Mouse (Mus musculus): ENCODE results near the gene Sgpp2.

Gene Sgpp2

GRCm38 (mm10) chr1:78414421-78414820 lies 104.3 kb downstream of the Sgpp2 start:
- no peak for DNase-seq

DNA sequence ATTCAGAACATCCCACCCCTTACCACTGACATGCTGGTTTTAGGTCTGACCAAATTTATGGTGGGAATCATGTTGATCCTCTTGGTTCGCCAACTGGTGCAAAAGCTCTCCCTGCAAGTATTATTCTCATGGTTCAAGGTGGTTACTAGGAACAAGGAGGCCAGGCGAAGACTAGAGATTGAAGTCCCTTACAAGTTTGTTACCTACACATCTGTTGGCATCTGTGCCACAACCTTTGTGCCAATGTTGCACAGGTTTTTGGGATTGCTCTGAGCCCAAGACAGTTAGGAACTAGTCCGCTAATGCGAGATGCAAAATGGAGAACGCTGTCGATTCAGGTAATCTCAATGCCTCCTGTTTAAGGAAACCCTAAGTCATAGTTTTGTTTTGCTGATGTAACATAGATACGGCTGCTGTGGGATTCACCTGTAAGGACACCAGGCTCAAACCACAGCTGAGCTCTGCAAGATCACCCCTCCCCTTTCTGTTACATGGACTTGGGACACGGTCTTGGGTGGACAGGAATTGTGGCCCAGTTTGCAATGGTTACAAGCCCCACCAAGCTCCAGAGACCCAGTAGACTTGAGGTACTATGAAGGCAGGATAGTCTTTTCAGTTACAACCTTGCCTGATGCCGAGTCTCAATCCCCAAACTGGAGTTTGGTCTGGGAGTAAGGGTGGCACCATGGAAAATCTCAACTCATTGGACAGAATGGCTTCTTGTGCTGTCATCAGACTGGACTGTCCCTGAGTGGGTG lies 107.2 kb downstream of the Sgpp2 start:
- DNase-seq, result no peak

DNA sequence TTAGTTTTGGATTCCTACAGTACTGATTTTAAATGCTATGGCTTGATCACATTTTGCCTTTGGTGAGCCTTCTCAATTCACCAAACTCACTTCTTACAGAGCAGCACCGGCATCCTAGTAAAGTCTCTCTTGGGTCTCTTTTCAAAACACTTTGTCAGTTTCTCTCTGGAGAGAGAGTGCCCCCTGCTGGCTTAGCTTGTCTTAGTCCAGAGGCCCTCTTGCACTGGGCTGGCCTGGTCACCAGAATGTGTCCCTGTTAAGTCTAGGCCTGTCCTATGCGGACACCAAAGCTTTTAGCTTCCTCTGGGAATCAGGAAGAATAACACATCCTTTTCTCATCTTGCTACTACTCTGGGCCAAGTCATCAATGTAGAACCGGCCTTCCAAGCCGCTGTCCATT lies 109.4 kb downstream of the Sgpp2 start:
- peak; percentile 86 for DNase-seq

DNA sequence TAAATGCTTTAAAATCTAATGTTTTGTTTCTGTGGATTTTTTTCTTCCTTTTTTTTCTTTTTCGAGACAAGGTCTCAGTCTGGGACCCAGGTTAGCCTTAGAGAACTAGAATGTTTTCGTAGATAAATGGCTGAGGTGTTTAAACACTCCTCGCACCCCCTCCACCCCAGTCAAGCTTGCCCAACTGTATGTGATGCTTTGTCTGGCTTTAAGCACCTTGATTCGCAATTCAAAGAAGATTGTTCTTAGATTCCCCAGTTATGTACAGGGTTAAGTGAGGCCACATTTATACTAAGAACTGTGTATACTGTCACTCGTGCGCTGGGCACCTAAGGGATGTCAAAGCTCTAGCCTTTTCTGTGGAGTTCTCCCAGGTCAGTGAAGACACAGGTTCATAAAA lies 110.1 kb downstream of the Sgpp2 start:
- DNase-seq, result no peak

DNA sequence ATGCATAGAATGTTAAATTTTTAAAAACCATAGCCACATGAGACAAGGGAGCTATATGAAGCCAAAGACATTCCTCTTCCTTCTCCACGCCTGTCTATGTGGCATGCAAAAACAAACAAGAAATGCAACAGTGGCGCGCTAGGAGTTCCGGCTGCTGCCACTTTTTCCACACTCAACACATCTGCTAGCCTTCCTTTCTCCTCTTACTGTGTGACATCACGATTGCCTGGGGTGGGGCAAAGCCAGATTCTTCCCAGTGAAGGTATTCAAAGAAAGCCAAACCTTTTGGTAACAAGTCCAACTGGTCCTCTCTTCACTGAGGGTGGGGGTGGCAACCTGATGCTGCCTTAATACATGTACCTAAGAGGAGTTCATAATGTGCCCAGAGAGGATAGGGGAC lies 111.6 kb downstream of the Sgpp2 start:
- DNase-seq, result no peak

DNA sequence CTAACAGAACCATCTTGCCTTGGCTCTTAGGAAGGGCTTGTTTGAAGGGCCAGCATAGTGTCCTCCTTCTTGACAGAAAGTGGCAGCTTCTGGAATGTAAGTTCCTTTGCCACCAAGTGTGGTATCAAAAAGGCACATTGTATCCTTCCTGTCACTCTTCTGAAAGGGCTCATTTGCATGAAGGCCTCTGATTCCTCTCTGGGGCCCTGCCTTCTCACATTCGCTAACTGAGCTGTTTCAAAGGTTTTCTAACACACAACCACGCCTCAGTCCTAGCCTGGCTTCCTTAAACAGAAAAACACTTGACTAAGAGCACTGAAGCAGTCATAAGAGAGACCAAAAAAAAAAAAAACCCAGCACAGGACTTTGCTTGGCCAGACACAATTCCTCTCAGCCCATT lies 112.4 kb downstream of the Sgpp2 start:
- no peak for DNase-seq

- no peak for DNase-seq
Measured at GRCm38 (mm10) chr1:78424848-78425247, 114.7 kb downstream of the Sgpp2 start.

DNA sequence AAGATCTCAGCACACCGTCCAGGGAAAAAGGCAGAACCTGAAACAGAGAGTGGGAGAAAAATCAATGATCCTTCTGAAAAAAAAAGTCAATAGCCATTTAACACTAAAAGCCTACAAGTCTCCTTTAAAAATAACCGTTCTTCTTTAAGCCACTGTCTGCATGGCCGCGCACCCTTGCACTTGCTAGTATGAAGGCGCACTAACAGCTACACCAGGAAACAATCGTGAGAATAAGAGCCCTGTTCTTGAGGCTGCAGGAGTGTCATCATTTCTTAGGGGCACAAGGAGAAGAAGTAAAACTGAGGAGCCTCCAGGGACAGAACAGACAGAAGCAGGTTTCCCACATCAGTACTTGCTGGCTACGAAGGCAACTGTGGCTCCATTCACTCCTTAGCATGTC lies 115.2 kb downstream of the Sgpp2 start:
- DNase-seq, result no peak

DNA sequence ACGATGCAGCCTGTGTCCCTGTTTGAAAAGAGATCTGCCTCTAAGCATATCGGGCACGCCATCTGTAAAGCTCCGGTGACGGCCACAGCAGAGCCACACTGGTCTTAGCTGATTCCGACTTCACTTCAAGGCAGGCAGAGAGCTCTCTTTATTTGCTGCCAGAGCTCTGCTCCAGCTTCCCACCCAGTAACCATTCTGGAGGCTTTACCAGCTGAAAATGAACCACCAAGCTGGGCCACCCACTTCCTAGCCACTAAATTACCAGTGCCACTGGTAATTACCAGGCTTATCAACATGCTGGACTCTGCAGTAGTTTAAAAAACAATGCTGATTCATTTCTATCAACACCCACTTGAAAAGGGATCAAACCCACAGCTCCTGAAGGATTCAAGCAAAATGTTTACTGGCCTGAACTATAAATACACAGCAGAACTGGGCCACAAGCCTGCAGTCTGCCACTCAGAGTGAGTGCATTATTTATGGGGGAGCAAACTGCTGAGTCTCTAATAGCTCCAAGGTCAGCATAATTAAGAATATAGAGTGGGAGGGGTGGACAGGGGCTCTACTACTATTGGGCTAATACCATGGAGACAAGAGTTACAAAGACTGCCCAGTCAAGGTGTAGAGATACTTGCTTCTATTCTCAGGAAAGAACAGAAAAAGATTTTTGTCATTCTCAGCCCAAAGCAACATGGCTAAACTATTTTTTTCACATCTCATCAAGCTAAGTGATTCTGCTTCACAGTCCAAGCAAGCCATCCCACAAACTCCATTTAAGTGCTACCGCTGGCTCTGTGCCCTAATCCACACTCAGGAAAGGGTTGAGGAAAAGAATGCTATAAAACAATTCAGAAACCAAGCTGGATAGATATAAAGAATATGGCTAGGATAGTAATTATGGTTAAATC lies 115.9 kb downstream of the Sgpp2 start:
- peak; percentile 23 for DNase-seq

- DNase-seq, result no peak
Measured at GRCm38 (mm10) chr1:78426841-78427240, 116.7 kb downstream of the Sgpp2 start.

GRCm38 (mm10) chr1:78428851-78429250 lies 118.7 kb downstream of the Sgpp2 start:
- DNase-seq, result no peak

- DNase-seq, result no peak
Measured at GRCm38 (mm10) chr1:78433472-78433871, 123.3 kb downstream of the Sgpp2 start.

DNA sequence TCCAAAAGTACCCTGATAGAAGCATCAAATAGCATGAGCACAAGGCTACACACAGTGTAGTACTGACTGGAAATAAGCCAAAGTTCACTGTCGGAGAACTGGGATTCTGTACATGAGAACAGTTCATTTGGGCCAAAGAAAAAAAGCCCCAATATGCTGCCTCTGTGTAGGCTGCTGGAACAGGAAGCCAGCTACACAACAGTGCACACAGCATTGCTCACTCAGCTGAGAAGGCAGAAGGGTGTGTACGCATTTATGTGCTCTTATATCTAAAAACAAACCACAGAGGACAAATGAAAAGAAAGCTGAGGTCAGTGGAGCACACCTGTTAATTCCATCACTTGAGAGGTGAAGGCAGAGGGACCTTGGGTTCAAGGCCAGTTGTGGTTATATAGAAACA lies 125.8 kb downstream of the Sgpp2 start:
- DNase-seq, result no peak

DNA sequence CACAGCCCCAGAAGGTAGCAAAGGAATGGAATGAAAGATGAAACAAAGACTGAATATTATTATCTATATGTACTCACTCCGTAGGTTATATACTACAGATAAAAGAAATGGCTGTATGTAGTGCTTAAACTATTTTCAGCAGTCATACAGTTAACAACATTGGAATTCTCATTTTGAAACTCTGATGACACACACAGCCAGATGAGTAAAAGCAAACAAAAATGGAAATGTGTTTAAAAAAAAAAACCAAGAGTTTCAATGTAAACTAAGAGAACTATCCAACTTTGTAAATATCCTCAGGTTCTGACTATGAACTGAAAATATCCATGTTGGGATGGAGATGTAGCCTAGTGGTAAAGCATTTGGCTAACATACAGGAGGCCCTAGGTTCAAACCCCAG lies 126.3 kb downstream of the Sgpp2 start:
- DNase-seq, result no peak

DNA sequence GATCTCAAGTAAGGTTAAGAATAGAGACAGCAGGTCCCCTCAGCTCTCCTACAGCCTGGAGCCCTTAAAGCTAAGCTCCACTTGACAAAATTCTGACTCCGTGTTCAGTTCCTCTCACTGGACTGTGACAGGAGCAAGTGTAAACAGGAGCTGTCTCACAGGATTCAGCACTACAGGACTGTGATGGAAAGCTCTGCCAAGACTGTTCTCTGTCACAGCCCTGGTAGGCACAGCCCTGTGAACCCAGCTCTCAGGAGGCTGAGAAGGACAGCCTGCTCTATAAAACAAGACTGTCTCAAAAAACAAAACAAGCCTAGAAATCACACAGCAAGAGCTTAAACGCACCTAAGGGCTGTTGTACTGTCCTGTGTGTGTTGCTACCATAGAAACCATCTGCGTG lies 127.0 kb downstream of the Sgpp2 start:
- DNase-seq, result no peak

DNA sequence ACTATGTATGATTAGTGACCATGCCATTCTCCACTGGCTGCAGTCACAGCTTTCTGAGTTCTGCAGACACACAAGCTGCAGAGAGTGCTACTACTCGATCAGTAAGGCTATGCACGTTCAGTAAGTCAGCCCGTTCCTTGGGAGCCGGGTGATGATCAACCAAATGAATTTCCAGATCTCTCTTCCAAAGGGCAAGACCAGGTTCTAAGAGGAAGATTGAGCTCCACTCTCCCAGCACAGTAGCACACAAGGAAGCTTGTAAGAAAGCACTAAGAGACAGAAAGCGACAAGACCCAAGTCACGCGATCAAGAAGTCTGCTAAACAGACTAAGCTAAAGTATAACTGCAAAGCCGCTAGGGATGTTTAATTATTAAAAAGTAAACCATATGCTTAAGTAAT lies 130.6 kb downstream of the Sgpp2 start:
- DNase-seq, result no peak

GRCm38 (mm10) chr1:78443056-78443455 lies 132.9 kb downstream of the Sgpp2 start:
- DNase-seq, result no peak

GRCm38 (mm10) chr1:78446232-78446631 lies 136.1 kb downstream of the Sgpp2 start:
- no peak for DNase-seq

GRCm38 (mm10) chr1:78446742-78447141 lies 136.6 kb downstream of the Sgpp2 start:
- no peak for DNase-seq

DNA sequence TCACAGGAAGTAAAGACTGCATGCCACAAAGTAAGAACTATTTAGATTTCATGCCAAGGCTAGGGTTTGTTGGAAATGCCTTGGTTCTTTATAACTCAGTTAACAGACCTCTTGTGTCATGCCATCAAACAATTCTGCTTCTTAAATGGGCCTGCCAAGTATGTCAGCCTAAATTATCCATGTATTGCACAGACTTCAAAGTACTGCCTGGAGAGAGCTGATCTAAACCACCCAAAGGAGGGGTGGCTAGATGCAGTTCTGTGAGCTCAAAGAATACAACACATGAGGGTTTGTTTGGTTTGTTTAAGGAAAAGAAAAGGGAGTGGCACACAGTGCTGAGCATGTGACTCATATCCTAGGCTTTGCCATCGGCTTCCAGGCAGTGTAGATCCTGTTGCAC lies 137.9 kb downstream of the Sgpp2 start:
- no peak for DNase-seq

DNA sequence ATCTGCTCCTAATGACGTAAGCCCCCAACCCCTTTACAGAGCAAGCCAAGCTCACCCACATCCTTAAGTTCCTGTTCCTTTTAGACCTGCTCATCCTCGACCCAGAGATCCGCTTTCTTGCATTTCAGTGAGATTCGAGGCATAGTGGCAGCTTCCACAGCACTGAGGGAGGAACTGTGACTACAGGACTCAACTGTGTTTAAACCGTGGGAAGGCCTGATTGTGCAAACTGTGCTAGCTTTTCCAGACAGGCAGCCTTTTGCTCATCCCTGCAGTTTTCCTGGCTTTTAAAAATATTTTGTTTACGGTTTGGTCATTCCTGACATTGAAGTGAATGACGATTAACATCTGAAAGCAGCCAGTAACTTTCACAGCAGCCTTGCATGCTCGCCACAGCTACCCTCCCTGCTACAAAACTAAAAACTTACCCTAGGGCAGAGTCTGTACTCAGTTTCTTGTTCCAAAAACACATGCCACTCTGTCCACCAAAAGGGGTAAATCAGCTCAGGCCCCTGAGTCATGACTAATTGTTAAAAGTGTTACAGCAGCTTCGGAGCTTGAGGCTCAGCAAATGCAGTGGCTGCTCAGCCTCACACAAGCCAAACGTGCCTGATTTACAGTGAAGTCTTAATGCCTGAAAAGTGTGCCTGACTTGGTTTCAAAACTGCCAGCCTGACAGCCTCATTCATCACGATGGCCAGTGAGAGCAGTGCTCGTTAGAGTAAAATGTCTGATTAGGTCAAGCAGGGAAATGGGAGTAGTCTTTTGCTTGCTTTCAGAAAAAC lies 141.1 kb downstream of the Sgpp2 start:
- DNase-seq, result no peak

DNA sequence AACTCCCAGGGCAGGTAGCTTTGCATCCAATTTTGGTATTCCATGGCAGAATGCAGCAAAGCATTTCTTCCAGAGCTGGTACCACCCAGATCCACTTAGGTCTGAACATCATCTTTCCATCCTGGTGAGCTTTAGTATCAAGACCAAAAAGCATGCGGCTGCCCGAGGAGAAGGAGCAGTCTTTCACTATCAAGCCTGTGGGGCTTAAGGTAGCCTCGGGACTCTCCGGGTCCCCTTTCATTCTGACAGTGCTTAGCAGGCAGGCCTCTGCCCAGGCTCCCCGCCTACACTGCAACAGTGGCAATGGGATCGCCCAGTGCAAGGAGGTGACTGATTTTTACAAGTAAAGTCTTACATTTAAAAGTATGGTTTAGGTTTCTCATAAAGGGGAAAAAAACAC lies 142.4 kb downstream of the Sgpp2 start:
- DNase-seq, result no peak

DNA sequence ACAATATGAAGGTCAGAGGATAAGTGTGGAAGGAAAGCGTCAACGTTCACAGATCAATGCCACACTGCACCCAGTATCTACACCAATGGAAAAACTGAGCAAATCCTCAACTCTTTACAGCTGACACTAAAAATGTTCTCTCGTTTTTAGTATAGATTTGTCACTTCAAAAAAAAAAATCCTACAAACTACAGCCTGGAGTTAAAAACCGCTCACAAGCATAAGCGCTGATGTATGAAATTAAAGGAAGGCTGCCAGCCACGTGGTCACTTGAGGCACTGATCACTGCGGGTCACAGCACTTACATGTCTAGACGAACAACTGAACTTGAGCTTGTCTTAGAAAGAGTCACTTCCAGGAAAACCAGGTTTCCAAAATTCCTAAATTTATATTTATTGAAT lies 143.7 kb downstream of the Sgpp2 start:
- no peak for DNase-seq
